Mouse (Mus musculus) intestine, postnatal 0 days (tissue): ENCODE measurements around the gene Lrrc23. TPM values are rescaled to one million over a fixed set of nuclear protein-coding genes. Genes with fewer than 3 reads are reported as not detected.

Experiments
- ATAC-seq: fragments of 200-750 bp; cut with Nextera tagmentation; 2 replicates; pipeline ENCODE4 v1.8.0; 2017; ENCODE audit warnings: mild to moderate bottlenecking, moderate TSS enrichment, moderate library complexity
- H3K27ac ChIP-seq: fragments of 300-500 bp; sonication (generic); 2 replicates; pipeline ENCODE4 v1.5.1; 2014; ENCODE audit warnings: mild to moderate bottlenecking, low read depth, low read length, moderate library complexity
- H3K27me3 ChIP-seq: fragments of 300-500 bp; sonication (generic); replicated peaks from 2 replicates; pipeline ENCODE4 v1.6.1; 2014; ENCODE audit warnings: low read length, mixed read lengths; ENCODE audit not compliant: control insufficient read depth, insufficient read depth
- H3K36me3 ChIP-seq: fragments of 300-500 bp; sonication (generic); 2 replicates; pipeline ENCODE4 v1.6.1; 2014; ENCODE audit warnings: mild to moderate bottlenecking, moderate library complexity; ENCODE audit not compliant: control insufficient read depth, insufficient read depth
- H3K4me1 ChIP-seq: fragments of 300-500 bp; sonication (generic); replicated peaks from 2 replicates; pipeline ENCODE4 v1.6.1; 2014; ENCODE audit warnings: antibody characterized with exemption, low read length, mixed read lengths; ENCODE audit not compliant: control insufficient read depth, insufficient read depth
- H3K4me2 ChIP-seq: fragments of 300-500 bp; sonication (generic); replicated peaks from 2 replicates; pipeline ENCODE4 v1.6.1; 2014; ENCODE audit warnings: low read depth, mild to moderate bottlenecking, moderate library complexity
- H3K4me3 ChIP-seq: fragments of 300-500 bp; sonication (generic); 2 replicates; pipeline ENCODE4 v1.5.1; 2014; ENCODE audit warnings: low read depth, low read length
- H3K9ac ChIP-seq: fragments of 300-500 bp; sonication (generic); 2 replicates; pipeline ENCODE4 v1.6.1; 2014; ENCODE audit warnings: mild to moderate bottlenecking, low read depth, low read length
- H3K9me3 ChIP-seq: fragments of 300-500 bp; sonication (generic); 2 replicates; pipeline ENCODE4 v1.6.1; 2016; ENCODE audit warnings: mixed run types; ENCODE audit not compliant: control insufficient read depth
- CTCF ChIP-seq: sonication (generic); IDR thresholded peaks from 2 replicates; pipeline ENCODE4 v1.5.1; 2016; ENCODE audit warnings: low read depth, mild to moderate bottlenecking, control low read depth, antibody characterized with exemption, moderate library complexity
- WGBS: fragments of 180-500 bp; shearing (Covaris S2); extraction: QIAGEN DNeasy Blood & Tissue Kit; methylation state at CpG from one replicate; pipeline ENCODE4 v1.1.7; 2014; 5-methylcytosine and 5-hydroxymethylcytosine counted together
- polyA plus RNA-seq: library from polyadenylated mRNA; unstranded; fragments of >200 nt; fragmentation: Nextera tagmentation; extraction: Ambion mirVana; gene quantifications from 2 replicates; pipeline ENCODE4 v1.2.1, GENCODE M21; 2015

The Lrrc23 gene
- polyA plus RNA-seq, 1 experiment from 2014 or later = 0.21 TPM

DNA sequence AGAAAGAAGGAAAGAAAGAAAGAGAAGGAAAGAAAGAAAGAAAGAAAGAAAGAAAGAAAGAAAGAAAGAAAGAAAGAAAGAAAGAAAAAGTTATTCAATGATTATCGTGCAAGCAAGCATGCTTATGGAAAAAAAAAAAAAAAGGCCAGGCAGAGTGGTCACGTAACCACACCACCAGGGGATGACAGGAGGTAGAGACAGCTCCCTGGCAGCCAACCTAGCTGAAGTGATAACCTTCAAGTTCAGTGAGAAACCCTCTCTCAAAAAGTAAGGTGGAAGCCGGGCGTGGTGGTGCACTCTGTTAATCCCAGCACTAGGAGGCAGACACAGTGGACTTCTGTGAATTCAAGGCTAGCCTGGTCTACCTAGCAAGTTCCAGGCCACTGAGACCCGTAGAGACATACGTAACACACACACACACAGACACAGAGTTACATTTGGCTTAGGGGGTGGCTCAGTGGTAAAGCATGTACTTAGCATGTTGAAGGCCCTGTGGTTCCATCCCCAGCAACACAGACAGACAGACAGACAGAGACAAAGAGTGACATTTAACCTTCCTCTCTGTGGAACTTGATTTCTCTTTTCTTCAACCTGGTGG is 56.6 kb downstream of the Lrrc23 start:
- no peak for TF ChIP-seq CTCF
- no peak for ATAC-seq
- Histone ChIP-seq H3K4me3 (no peak overlapping the region), H3K4me1 (no peaks in the 10 kb centered on the region), H3K4me2 (no peak overlapping the region), H3K27ac (no peak overlapping the region), H3K9me3 (no peaks in the 10 kb centered on the region), H3K9ac (no peak overlapping the region), H3K36me3 (peaks cover 5% of the 10 kb centered on the region; the same call in 1 of the 2 replicates), H3K27me3 (no peaks in the 10 kb centered on the region)
- 77% methylated on average over 6 of the region's 6 CpGs for WGBS

DNA sequence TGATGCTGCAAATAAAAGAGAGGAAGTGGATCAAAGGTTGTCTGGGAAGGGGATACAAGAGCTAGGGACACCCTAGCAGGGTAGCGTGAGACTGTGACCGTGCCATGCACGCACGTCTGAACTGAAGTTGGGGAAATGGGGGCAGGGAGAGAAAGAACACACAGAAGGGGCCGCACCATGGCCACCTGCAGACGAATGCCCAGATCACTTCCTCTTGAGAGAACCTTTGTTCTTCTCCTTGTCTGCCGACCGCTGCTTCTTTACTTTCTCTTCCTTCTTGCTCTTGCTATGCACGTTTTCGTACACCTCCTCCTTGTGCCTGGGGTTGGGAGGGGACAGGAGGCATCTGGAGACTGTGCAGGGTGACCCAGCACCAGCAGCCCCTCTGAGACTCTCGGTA is 58.6 kb downstream of the Lrrc23 start:
- peak; percentile 12; the same call in 1 of the 2 replicates for ATAC-seq
- 32% methylated on average over 11 of the region's 11 CpGs for WGBS
- no peak for TF ChIP-seq CTCF
- H3K9ac ChIP-seq = 0 out of 2 replicates have a peak overlapping the region, but pooled peaks have one; percentile 17
- peak overlapping the region; percentile 65 for H3K4me2 ChIP-seq
- H3K27me3 ChIP-seq = no peaks in the 10 kb centered on the region
- peak overlapping the region; percentile 97 for H3K27ac ChIP-seq
- peak overlapping the region; percentile 67; the same call in 1 of the 2 replicates for H3K4me3 ChIP-seq
- no peaks in the 10 kb centered on the region for H3K9me3 ChIP-seq
- H3K4me1 ChIP-seq = no peaks in the 10 kb centered on the region
- H3K36me3 ChIP-seq = peaks cover 8% of the 10 kb centered on the region

Other genes starting within 250 kb of the Lrrc23 start
- 9.1 and 10.4 TPM in 2 replicates for gene C1s1, start 237.4 kb downstream of the Lrrc23 start, polyA plus RNA-seq
- not detected in 2 replicates for gene C1rb, start 209.4 kb downstream of the Lrrc23 start, polyA plus RNA-seq
- not detected in 2 replicates for gene C1s2, start 143.6 kb downstream of the Lrrc23 start, polyA plus RNA-seq
- gene Lpcat3, start 116.7 kb downstream of the Lrrc23 start, polyA plus RNA-seq = 209 and 212 TPM in 2 replicates
- gene Emg1, start 67.5 kb downstream of the Lrrc23 start, polyA plus RNA-seq = 96.6 and 97.3 TPM in 2 replicates
- 249 and 255 TPM in 2 replicates for gene Phb2, start 67.4 kb downstream of the Lrrc23 start, polyA plus RNA-seq
- 17.4 TPM in 2 replicates for gene Ptpn6, start 41.0 kb downstream of the Lrrc23 start, polyA plus RNA-seq
- gene Grcc10, start 38.4 kb downstream of the Lrrc23 start, polyA plus RNA-seq = 238 and 259 TPM in 2 replicates
- not detected in 2 replicates for gene Gm45234, start 23.7 kb downstream of the Lrrc23 start, polyA plus RNA-seq
- gene Atn1, start 23.2 kb downstream of the Lrrc23 start, polyA plus RNA-seq = 7.6 and 8.4 TPM in 2 replicates
- 3.5 and 4.6 TPM in 2 replicates for gene Eno2, start 10.1 kb downstream of the Lrrc23 start, polyA plus RNA-seq
- 57.7 and 69.5 TPM in 2 replicates for gene Spsb2, start 28.9 kb upstream of the Lrrc23 start, polyA plus RNA-seq
- 489 and 537 TPM in 2 replicates for gene Tpi1, start 34.6 kb upstream of the Lrrc23 start, polyA plus RNA-seq
- 44.8 and 45.0 TPM in 2 replicates for gene Usp5, start 49.8 kb upstream of the Lrrc23 start, polyA plus RNA-seq
- 45.4 and 57.4 TPM in 2 replicates for gene Cdca3, start 49.8 kb upstream of the Lrrc23 start, polyA plus RNA-seq
- 0.42 and 0.47 TPM in 2 replicates for gene Gnb3, start 60.5 kb upstream of the Lrrc23 start, polyA plus RNA-seq
- gene P3h3, start 78.0 kb upstream of the Lrrc23 start, polyA plus RNA-seq = 4.5 and 4.6 TPM in 2 replicates
- gene Gpr162, start 84.3 kb upstream of the Lrrc23 start, polyA plus RNA-seq = 0.46 and 0.64 TPM in 2 replicates
- gene Cd4, start 108.5 kb upstream of the Lrrc23 start, polyA plus RNA-seq = 0.75 and 0.83 TPM in 2 replicates
- gene Lag3, start 132.0 kb upstream of the Lrrc23 start, polyA plus RNA-seq = 1.6 and 1.7 TPM in 2 replicates
- gene Ptms, start 140.4 kb upstream of the Lrrc23 start, polyA plus RNA-seq = 167 and 169 TPM in 2 replicates
- 265 and 269 TPM in 2 replicates for gene Mlf2, start 151.7 kb upstream of the Lrrc23 start, polyA plus RNA-seq
- 105 and 110 TPM in 2 replicates for gene Cops7a, start 185.8 kb upstream of the Lrrc23 start, polyA plus RNA-seq
- gene Pianp, start 217.0 kb upstream of the Lrrc23 start, polyA plus RNA-seq = 1.8 and 2.1 TPM in 2 replicates
- 8.2 TPM in 2 replicates for gene Zfp384, start 229.4 kb upstream of the Lrrc23 start, polyA plus RNA-seq